Mouse (Mus musculus) lung, embryonic 14.5 days (tissue): ENCODE measurements at regions not wholly inside any gene's neighbourhood (a gene's known extent, or its start where the extent isn't known, plus 50 kb on each side); places are given as distances from the start of the nearest gene placed in this dataset.

Experiments used
- ATAC-seq: fragments of 200-750 bp; cut with Nextera tagmentation; 2 replicates; pipeline ENCODE4 v1.8.0; 2017; ENCODE audit warnings: mild to moderate bottlenecking, moderate TSS enrichment, moderate library complexity; ENCODE audit not compliant: insufficient read depth
- DNase-seq: peaks from one replicate; pipeline ENCODE4 v3.0.0-alpha.2; 2015
- H3K27ac ChIP-seq: fragments of 300-500 bp; sonication (generic); 2 replicates; pipeline ENCODE4 v1.5.1; 2014; ENCODE audit warnings: low read depth, mild to moderate bottlenecking, moderate library complexity
- H3K27me3 ChIP-seq: fragments of 300-500 bp; sonication (generic); 2 replicates; pipeline ENCODE4 v1.6.1; 2014; ENCODE audit warnings: low read length, control low read depth; ENCODE audit not compliant: insufficient read depth
- H3K36me3 ChIP-seq: fragments of 300-500 bp; sonication (generic); 2 replicates; pipeline ENCODE4 v1.6.1; 2014; ENCODE audit warnings: control low read depth; ENCODE audit not compliant: insufficient read depth
- H3K4me1 ChIP-seq: fragments of 300-500 bp; sonication (generic); 2 replicates; pipeline ENCODE4 v1.6.1; 2014; ENCODE audit warnings: antibody characterized with exemption, control low read depth; ENCODE audit not compliant: insufficient read depth
- H3K4me2 ChIP-seq: fragments of 300-500 bp; sonication (generic); 2 replicates; pipeline ENCODE4 v1.6.1; 2014; ENCODE audit warnings: mild to moderate bottlenecking
- H3K4me3 ChIP-seq: fragments of 300-500 bp; sonication (generic); 2 replicates; pipeline ENCODE4 v1.5.1; 2014; ENCODE audit warnings: low read depth, low read length
- H3K9ac ChIP-seq: fragments of 300-500 bp; sonication (generic); 2 replicates; pipeline ENCODE4 v1.6.1; 2014
- H3K9me3 ChIP-seq: fragments of 300-500 bp; sonication (generic); 2 replicates; pipeline ENCODE4 v1.6.1; 2016; ENCODE audit warnings: low read depth, low read length, control low read depth
- CTCF ChIP-seq: IDR thresholded peaks from 2 replicates; pipeline ENCODE4 v1.5.1; 2016; ENCODE audit warnings: antibody characterized with exemption, low read depth
- WGBS: fragments of 180-500 bp; shearing (Covaris S2); extraction: QIAGEN DNeasy Blood & Tissue Kit; methylation state at CpG from one replicate; pipeline ENCODE4 v1.1.7; 2014; 5-methylcytosine and 5-hydroxymethylcytosine counted together

DNA sequence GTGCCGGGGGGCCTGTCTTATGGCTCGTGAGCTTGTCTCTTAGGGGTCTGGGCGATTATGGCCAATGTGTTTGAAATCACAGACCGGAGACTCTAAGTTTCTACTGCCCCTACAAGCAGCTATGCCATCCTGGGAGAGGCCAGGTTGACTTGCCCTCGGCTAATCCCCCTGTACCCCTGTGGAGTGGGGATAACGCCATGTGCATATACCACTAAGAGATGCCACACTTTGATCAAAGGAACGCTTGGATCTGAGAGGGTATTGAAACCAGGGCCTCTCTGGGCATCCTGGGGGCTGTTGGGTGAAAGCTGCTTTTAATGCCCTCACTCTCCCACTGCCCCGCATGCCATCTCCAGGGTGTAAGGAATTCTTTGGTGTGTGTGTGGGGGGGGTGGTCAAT, 88.2 kb upstream of the Stx16 start:
- Histone ChIP-seq H3K4me2 (no peak overlapping the region), H3K9me3 (no peaks in the 10 kb centered on the region), H3K27me3 (no peaks in the 10 kb centered on the region), H3K4me3 (no peak overlapping the region), H3K4me1 (peaks cover 4% of the 10 kb centered on the region; the same call in 1 of the 2 replicates), H3K27ac (no peak overlapping the region), H3K36me3 (no peaks in the 10 kb centered on the region), H3K9ac (no peak overlapping the region)
- WGBS, result 81% methylated on average over 8 of the region's 8 CpGs
- ATAC-seq (no peak), DNase-seq (no peak)
- TF ChIP-seq CTCF, result no peak

DNA sequence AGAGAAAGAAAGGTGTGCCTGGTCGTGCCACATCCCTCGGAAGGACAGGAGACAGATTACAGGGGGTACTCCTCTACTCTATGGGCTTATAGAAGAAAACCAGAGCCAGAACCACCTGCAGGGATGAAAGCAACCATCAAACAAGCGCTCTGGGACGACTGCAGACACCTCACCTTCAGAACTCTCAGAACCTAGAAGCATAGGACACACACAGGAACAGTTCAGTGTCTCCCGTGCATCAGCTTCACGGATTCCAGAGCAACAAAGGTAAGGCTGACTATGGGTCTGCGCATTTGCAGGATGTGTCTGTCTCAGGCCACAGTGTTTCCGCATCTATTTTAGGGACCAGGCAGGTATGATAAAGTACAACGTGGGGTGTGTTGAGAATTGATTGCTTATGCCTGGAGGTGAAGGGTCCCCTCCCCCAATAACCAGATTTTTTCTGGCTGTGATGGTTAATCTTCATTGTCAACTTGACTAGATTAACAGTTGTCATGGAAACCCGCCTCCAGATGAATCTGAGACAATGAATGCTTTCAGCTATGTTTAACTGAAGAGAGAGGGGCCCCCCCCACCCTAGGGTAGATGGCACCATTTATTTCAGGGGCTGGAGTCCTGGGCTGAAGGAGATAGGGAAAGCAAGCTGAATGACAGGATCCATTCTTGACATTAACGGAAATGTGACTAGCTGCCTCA, 87.3 kb upstream of the Stx16 start:
- TF ChIP-seq CTCF, result no peak
- H3K4me1 ChIP-seq, result peaks cover 4% of the 10 kb centered on the region; the same call in 1 of the 2 replicates
- H3K36me3 ChIP-seq, result no peaks in the 10 kb centered on the region
- no peak overlapping the region for H3K4me2 ChIP-seq
- no peaks in the 10 kb centered on the region for H3K27me3 ChIP-seq
- H3K27ac ChIP-seq, result no peak overlapping the region
- 81% methylated on average over 11 of the region's 11 CpGs for WGBS
- no peak overlapping the region for H3K9ac ChIP-seq
- DNase-seq, result no peak
- no peaks in the 10 kb centered on the region for H3K9me3 ChIP-seq
- no peak overlapping the region for H3K4me3 ChIP-seq
- ATAC-seq, result no peak

DNA sequence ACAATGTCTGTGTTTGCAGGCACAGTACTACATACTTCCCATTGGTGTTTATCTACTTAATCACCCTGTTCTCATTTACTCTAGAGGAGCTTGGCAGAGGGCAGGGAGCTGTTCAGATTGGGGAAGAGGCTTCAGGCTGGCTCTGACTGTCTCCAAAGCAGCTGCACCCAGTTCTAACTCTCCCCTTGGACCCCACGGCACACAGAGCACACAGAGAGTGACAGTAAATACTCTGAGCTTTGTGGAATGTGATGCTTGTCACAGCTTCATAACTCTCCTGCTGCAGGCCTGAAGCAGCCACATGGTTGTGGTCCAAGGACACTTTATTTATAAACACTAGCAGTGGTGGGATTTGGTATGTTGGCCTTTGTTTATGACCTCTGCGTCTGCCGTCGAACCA, 85.4 kb upstream of the Stx16 start:
- no peak overlapping the region for H3K4me2 ChIP-seq
- no peaks in the 10 kb centered on the region for H3K27me3 ChIP-seq
- ATAC-seq (peak; percentile 81), DNase-seq (peak; percentile 63)
- no peaks in the 10 kb centered on the region for H3K9me3 ChIP-seq
- H3K4me3 ChIP-seq, result no peak overlapping the region
- H3K9ac ChIP-seq, result no peak overlapping the region
- TF ChIP-seq CTCF, result no peak
- H3K27ac ChIP-seq, result no peak overlapping the region
- no peaks in the 10 kb centered on the region for H3K36me3 ChIP-seq
- WGBS, result 43% methylated on average over 4 of the region's 4 CpGs
- H3K4me1 ChIP-seq, result peaks cover 10% of the 10 kb centered on the region; the same call in 1 of the 2 replicates

DNA sequence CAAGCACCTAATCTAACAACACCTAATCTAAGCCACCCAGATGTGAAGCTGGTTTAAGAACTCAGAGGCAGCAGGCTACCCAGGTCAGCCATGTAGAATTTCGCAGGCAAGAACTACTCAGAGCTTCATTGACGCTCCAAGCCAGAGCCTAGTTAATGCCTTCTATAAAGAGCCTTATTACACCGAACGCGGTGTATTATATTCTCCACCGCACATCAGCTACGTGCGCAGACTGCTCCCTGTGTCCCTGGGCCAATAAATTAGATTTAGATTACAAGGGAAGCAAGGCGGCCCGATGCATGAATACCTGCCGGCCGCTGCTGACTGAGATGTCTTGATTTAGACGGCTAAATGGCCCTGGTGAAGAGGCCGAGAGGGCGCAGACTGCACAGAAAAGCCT, 84.7 kb upstream of the Stx16 start:
- Histone ChIP-seq H3K9ac (no peak overlapping the region), H3K36me3 (no peaks in the 10 kb centered on the region), H3K4me3 (no peak overlapping the region), H3K4me1 (peaks cover 10% of the 10 kb centered on the region; the same call in 1 of the 2 replicates), H3K27ac (no peak overlapping the region), H3K4me2 (no peak overlapping the region), H3K9me3 (no peaks in the 10 kb centered on the region), H3K27me3 (no peaks in the 10 kb centered on the region)
- WGBS, result 81% methylated on average over 15 of the region's 15 CpGs
- no peak for TF ChIP-seq CTCF
- ATAC-seq, result no peak
- no peak for DNase-seq

DNA sequence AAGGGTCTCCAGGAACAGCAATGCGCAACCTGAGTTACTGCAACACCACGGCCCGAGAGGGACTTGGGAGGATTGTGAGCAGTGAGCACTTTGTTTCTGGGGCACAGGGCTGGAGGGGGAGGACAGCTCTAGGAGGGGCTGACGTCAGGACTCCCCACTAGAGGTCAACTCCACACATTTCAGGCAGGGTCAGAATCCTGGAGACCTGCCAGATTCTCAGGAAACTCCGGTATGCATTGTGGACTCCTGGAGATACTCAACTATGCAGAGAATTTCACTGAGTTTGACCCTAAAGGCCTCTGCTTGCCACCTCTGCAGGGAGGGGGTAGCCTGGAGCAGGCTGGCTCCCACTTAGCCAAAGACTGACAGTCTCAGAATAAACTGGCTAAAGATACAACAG, 84.1 kb upstream of the Stx16 start:
- peak; percentile 77 for DNase-seq
- Histone ChIP-seq H3K4me1 (peaks cover 10% of the 10 kb centered on the region; the same call in 1 of the 2 replicates), H3K4me2 (no peak overlapping the region), H3K27me3 (no peaks in the 10 kb centered on the region), H3K9me3 (no peaks in the 10 kb centered on the region), H3K27ac (no peak overlapping the region), H3K36me3 (no peaks in the 10 kb centered on the region), H3K9ac (no peak overlapping the region), H3K4me3 (no peak overlapping the region)
- ATAC-seq, result peak; percentile 44
- 23% methylated on average over 5 of the region's 5 CpGs for WGBS
- TF ChIP-seq CTCF, result no peak

DNA sequence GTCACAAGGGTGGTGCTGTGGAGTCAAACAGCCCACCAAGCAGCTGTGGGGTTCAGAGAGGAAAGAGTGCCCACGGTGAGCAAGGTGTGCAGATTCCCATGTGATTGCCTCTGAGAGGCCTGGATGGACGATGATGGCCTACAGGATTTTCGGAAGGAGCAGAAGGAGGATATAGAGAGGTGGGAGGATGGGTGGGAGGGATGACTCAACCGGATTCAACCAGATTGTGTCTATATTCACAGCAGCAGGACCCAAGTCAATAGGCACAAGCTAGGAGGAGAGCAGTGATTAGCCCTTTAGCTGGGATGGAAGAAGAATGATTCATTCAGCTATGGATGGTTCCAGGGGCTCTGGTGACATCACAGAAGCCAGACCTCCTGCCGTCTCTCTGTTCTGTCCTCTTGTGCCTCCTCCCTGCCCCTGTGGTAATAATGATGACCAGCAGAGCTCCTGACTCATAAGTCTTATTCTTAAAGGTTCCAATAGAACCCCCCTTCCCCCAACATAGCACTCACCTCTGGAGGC, 82.6 kb upstream of the Stx16 start:
- ATAC-seq, result no peak
- 59% methylated on average over 5 of the region's 5 CpGs for WGBS
- Histone ChIP-seq H3K4me2 (no peak overlapping the region), H3K27me3 (no peaks in the 10 kb centered on the region), H3K36me3 (no peaks in the 10 kb centered on the region), H3K27ac (no peak overlapping the region), H3K9me3 (no peaks in the 10 kb centered on the region), H3K4me3 (no peak overlapping the region), H3K4me1 (peaks cover 10% of the 10 kb centered on the region; the same call in 1 of the 2 replicates), H3K9ac (no peak overlapping the region)
- DNase-seq, result no peak
- no peak for TF ChIP-seq CTCF

DNA sequence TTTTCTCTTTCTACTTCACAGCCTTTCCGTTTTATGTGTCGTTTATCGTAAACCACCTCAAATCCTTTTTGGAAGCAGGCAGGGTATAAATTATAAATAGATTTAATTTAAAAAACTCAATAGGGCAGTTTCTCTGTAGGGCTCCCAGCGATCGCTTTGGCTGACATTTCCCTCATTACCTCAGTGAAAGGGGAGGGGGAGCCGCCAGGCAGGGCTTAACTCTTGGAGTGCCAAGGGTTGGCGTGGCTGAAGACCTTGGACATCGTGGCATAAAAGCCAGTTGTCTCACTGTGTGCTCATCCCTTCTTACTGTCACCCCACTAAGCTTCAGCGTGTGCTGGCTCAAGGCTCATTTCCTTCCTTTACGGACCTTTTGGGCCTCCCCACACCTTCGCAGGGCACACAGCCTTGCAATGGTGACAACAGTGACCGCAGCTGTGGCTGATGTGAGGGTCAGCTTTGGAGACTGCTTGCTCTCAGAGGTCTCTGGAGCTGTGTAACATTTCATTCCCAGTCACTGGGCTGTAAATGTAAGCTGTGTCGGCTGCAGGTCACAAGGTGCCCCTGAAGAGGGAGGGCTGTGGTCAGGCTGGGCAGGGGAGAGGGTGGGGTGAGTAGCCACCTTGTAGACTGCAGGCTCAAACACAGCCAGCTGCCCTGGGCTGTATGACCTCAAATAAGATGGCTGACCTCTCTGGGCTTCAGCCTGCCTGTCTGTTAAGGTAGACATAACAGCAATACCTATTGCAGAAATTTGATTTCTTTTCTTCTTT, 81.6 kb upstream of the Stx16 start:
- Histone ChIP-seq H3K27ac (no peak overlapping the region), H3K27me3 (no peaks in the 10 kb centered on the region), H3K9me3 (no peaks in the 10 kb centered on the region), H3K4me1 (peaks cover 10% of the 10 kb centered on the region; the same call in 1 of the 2 replicates), H3K36me3 (no peaks in the 10 kb centered on the region), H3K4me3 (no peak overlapping the region), H3K4me2 (no peak overlapping the region), H3K9ac (no peak overlapping the region)
- no peak for ATAC-seq
- TF ChIP-seq CTCF, result no peak
- peak; percentile 28 for DNase-seq
- 24% methylated on average over 13 of the region's 13 CpGs for WGBS
